Mouse (Mus musculus): Measurements from ENCODE around the gene Zfp69.

GRCm38 (mm10) chr4:120913443-120913842, 38.1 kb downstream of the Zfp69 start:
- TF ChIP-seq UBTF (IDR thresholded peaks at IDR 0.05; ENCODE audit: low read depth, low read length): no peak
- TF ChIP-seq POLR2AphosphoS2 (IDR thresholded peaks at IDR 0.05; ENCODE audit: low read depth, low read length): no peak
- TF ChIP-seq EP300 (IDR thresholded peaks at IDR 0.05; ENCODE audit: low read length): no peak
- no peak for TF ChIP-seq TCF12 (IDR thresholded peaks at IDR 0.05; ENCODE audit: low read depth, low read length)
- no peak for TF ChIP-seq CTCF (conservative IDR thresholded peaks at IDR 0.05 in 1 of 2, IDR thresholded peaks at IDR 0.05 in 1 of 2; ENCODE audit: low read depth in 2 of 2, low read length in 2 of 2)
- no peak for TF ChIP-seq MEF2A (IDR thresholded peaks at IDR 0.05; ENCODE audit: borderline replicate concordance, low read depth, low read length)
- no peak for TF ChIP-seq CHD2 (IDR thresholded peaks at IDR 0.05; ENCODE audit: low read length)
- no peak for TF ChIP-seq MAFK (IDR thresholded peaks at IDR 0.05; ENCODE audit: insufficient replicate concordance, low read length)
- no peak for TF ChIP-seq POLR2A (IDR thresholded peaks at IDR 0.05; ENCODE audit: low read depth, low read length)
- TF ChIP-seq E2F4 (IDR thresholded peaks at IDR 0.05; ENCODE audit: insufficient replicate concordance, low read depth, low read length): no peak
- no peak for TF ChIP-seq ZNF384 (IDR thresholded peaks at IDR 0.05; ENCODE audit: low read depth, low read length)
- TF ChIP-seq ETS1 (conservative IDR thresholded peaks at IDR 0.05; ENCODE audit: low read depth, low read length): no peak
- no peak for TF ChIP-seq MXI1 (IDR thresholded peaks at IDR 0.05; ENCODE audit: low read depth, low read length)
- no peak for TF ChIP-seq MAX (IDR thresholded peaks at IDR 0.05; ENCODE audit: low read length)

All from CH12.LX (cell line).